Mouse (Mus musculus) midbrain, postnatal 0 days (tissue): Measurements from ENCODE around the gene Ppm1h. TPM values are rescaled to one million over a fixed set of nuclear protein-coding genes. Genes with fewer than 3 reads are reported as not detected.

Source experiments
- ATAC-seq: fragments of 200-750 bp; cut with Nextera tagmentation; 2 replicates; pipeline ENCODE4 v1.8.0; 2017; ENCODE audit warnings: moderate number of reproducible peaks, mild to moderate bottlenecking, moderate TSS enrichment, moderate library complexity; ENCODE audit not compliant: low FRiP score
- DNase-seq: peaks from one replicate; pipeline ENCODE4 v3.0.0-alpha.2; 2015; ENCODE audit warnings: low spot score
- H3K27ac ChIP-seq: fragments of 300-500 bp; sonication (generic); 2 replicates; pipeline ENCODE4 v1.5.1; 2014; ENCODE audit warnings: low read depth, mild to moderate bottlenecking, low read length, mixed read lengths
- H3K27me3 ChIP-seq: fragments of 300-500 bp; sonication (generic); 2 replicates; pipeline ENCODE4 v1.6.1; 2014; ENCODE audit warnings: low read length, control low read depth, mixed read lengths; ENCODE audit not compliant: insufficient read depth
- H3K36me3 ChIP-seq: fragments of 300-500 bp; sonication (generic); 2 replicates; pipeline ENCODE4 v1.6.1; 2014; ENCODE audit warnings: low read length, control low read depth, mixed read lengths; ENCODE audit not compliant: insufficient read depth
- H3K4me1 ChIP-seq: fragments of 300-500 bp; sonication (generic); 2 replicates; pipeline ENCODE4 v1.6.1; 2014; ENCODE audit warnings: mild to moderate bottlenecking, control low read depth, antibody characterized with exemption, low read length, mixed read lengths; ENCODE audit not compliant: insufficient read depth
- H3K4me2 ChIP-seq: fragments of 300-500 bp; sonication (generic); 2 replicates; pipeline ENCODE4 v1.6.1; 2014; ENCODE audit warnings: low read depth, mild to moderate bottlenecking, low read length, mixed read lengths; ENCODE audit not compliant: poor library complexity, severe bottlenecking
- H3K4me3 ChIP-seq: fragments of 300-500 bp; sonication (generic); 2 replicates; pipeline ENCODE4 v1.5.1; 2014; ENCODE audit warnings: low read depth, mild to moderate bottlenecking, low read length, moderate library complexity
- H3K9ac ChIP-seq: fragments of 300-500 bp; sonication (generic); replicated peaks from 2 replicates; pipeline ENCODE4 v1.6.1; 2014; ENCODE audit warnings: mild to moderate bottlenecking, low read length, moderate library complexity, mixed read lengths; ENCODE audit not compliant: poor library complexity, severe bottlenecking
- H3K9me3 ChIP-seq: fragments of 300-500 bp; sonication (generic); 2 replicates; pipeline ENCODE4 v1.6.1; 2016; ENCODE audit warnings: low read length, control low read depth
- CTCF ChIP-seq: IDR thresholded peaks from 2 replicates; pipeline ENCODE4 v1.5.1; 2016; ENCODE audit warnings: antibody characterized with exemption, mild to moderate bottlenecking
- WGBS: fragments of 180-500 bp; shearing (Covaris S2); extraction: QIAGEN DNeasy Blood & Tissue Kit; methylation state at CpG from one replicate; pipeline ENCODE4 v1.1.7; 2014; 5-methylcytosine and 5-hydroxymethylcytosine counted together
- polyA plus RNA-seq: library from polyadenylated mRNA; unstranded; fragments of >200 nt; fragmentation: Nextera tagmentation; extraction: Ambion mirVana; gene quantifications from 2 replicates; pipeline ENCODE4 v1.2.1, GENCODE M21; 2015
- total RNA-seq: library from RNA; depleted of rRNA; stranded (reverse); fragments of >200 nt; gene quantifications from 2 replicates; pipeline ENCODE4 v1.2.3, GENCODE M21; 2014

The Ppm1h gene
- total and polyA plus RNA-seq, 2 experiments from 2014 or later: 28.0 to 42.8 TPM

DNA sequence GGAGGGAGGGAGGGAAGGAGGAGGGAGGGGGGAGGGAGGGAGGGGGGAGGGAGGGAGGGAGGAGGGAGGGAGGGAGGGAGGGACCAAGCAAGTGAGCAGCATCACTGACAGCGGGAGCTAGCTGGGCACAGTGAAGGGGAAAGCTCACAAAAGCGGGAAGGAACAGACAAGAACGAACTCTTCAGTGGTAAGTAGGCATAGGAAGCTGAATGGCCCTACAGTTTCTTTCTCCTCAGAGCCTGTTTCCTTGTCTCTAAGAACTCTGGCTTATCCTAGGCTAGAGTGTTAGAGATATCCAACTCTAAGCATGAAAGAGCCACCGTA, 2.5 kb downstream of the Ppm1h start:
- Histone ChIP-seq H3K36me3 (no peaks in the 10 kb centered on the region), H3K27ac (no peak overlapping the region), H3K4me1 (no peaks in the 10 kb centered on the region), H3K4me2 (peak overlapping the region; percentile 93), H3K9me3 (no peaks in the 10 kb centered on the region), H3K4me3 (no peak overlapping the region), H3K27me3 (no peaks in the 10 kb centered on the region), H3K9ac (no peak overlapping the region)
- 24% methylated on average over 4 of the region's 4 CpGs for WGBS
- ATAC-seq: no peak
- no peak for TF ChIP-seq CTCF
- peak; percentile 22 for DNase-seq

DNA sequence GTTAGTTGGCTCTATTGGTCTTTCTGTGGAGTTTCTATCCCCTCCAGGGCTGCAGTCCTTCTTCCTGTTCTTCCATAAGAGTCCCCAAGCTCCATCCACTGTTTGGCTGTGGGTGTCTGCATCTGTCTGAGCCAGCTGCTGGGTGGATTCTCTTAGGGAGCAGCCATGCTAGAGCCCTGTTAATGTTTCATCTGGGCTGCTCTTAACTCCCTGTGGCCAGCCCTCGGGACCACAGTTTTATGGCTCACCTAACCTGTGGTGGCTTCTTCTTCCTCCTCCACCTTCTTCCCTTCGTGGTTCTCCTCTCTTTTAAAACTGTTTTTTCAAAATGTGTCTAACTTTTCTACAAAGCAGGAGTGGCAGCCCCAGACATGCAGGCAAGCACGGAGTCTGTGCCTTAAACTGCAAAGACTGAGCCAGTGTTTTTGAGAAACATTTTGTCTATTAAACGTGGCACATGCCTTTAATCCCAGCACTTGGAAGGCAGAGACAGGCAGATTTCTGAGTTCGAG, 5.3 kb downstream of the Ppm1h start:
- Histone ChIP-seq H3K4me3 (no peak overlapping the region), H3K4me1 (no peaks in the 10 kb centered on the region), H3K27ac (no peak overlapping the region), H3K9me3 (no peaks in the 10 kb centered on the region), H3K9ac (no peak overlapping the region), H3K4me2 (no peak overlapping the region), H3K27me3 (no peaks in the 10 kb centered on the region), H3K36me3 (no peaks in the 10 kb centered on the region)
- 88% methylated on average over 5 of the region's 5 CpGs for whole genome bisulfite sequencing
- DNase-seq: no peak
- ATAC-seq: no peak
- no peak for TF ChIP-seq CTCF

DNA sequence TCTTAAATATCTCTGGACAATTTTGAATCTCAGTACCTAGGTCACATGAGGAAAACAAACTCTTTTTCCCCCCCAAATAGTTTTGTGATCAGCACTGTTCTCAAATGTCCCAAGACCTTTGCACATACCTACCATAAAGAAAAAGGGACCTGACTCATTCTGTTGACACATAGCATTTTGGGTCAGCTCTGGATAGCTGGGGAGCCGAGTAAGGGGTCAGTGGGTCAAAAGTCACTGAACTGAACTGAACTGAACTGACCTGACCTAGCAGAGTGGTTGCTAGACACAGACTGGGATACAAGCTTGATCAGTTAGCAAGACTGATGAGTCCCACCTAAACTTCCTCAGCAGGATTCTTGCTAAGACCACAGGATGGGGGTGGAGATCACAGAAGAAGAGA, 6.7 kb downstream of the Ppm1h start:
- WGBS: 79% methylated on average over 1 of the region's 1 CpGs
- H3K4me1 ChIP-seq: no peaks in the 10 kb centered on the region
- H3K9ac ChIP-seq: no peak overlapping the region
- H3K4me2 ChIP-seq: no peak overlapping the region
- H3K36me3 ChIP-seq: no peaks in the 10 kb centered on the region
- DNase-seq (no peak), ATAC-seq (no peak)
- H3K27ac ChIP-seq: no peak overlapping the region
- H3K27me3 ChIP-seq: no peaks in the 10 kb centered on the region
- H3K9me3 ChIP-seq: no peaks in the 10 kb centered on the region
- TF ChIP-seq CTCF: no peak
- no peak overlapping the region for H3K4me3 ChIP-seq

DNA sequence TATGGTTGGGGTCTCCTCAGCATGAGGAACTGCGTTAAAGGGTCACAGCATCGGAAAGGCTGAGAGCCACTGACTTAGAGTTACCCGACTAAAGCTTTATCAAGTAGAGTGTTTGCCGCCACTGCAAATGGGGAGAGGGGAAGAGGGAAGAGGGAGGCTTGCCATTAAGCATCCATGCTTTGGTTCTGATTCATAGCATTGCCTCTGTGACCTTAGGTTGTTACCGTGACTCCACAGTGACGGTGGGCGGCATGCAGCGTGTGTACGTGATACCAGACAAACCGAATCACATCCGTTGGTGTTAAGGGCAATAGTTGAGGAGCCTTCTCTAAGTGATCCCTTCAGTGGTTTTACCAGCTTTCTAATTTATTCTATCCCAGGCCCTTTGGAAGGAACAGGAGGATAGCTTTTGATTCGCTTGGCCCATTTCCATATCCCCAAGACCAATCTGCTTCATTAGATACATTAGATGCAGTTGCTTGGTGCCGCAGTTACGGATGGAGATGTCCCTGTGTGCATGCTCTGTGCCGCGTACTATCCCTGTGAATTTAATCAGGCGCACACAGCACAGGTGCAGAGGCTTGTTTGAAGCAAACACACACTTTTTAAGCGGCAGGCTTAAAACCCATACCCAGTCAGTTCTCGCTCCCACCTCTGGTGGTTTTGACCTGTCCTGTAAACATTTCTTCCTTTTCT, 7.4 kb downstream of the Ppm1h start:
- Histone ChIP-seq H3K9ac (no peak overlapping the region), H3K27ac (no peak overlapping the region), H3K4me1 (no peaks in the 10 kb centered on the region), H3K36me3 (no peaks in the 10 kb centered on the region), H3K27me3 (no peaks in the 10 kb centered on the region), H3K4me2 (no peak overlapping the region), H3K9me3 (no peaks in the 10 kb centered on the region), H3K4me3 (no peak overlapping the region)
- DNase-seq: peak; percentile 62
- no peak for ATAC-seq
- TF ChIP-seq CTCF: no peak
- 85% methylated on average over 19 of the region's 19 CpGs for WGBS

DNA sequence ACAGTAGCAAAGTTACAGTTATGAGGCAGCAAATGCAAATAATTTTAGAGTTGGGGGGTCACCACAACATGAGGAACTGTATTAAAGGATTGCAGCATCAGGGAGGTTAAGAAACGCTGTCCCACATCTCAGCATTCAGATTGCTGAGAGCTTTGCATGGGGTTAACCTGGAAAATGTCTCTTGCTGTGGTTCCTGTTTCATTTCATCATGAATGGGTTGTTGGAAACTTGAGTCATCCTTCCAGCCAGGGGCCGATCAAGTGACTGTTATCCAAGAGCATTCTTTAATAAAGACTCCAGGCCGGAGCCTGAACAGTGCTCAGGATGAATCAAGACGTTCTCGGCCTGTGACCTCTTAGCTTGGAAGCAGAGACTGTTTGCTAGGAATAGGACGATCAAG, 12.1 kb downstream of the Ppm1h start:
- TF ChIP-seq CTCF: no peak
- Histone ChIP-seq H3K27ac (no peak overlapping the region), H3K4me2 (no peak overlapping the region), H3K9ac (no peak overlapping the region), H3K36me3 (no peaks in the 10 kb centered on the region), H3K9me3 (no peaks in the 10 kb centered on the region), H3K27me3 (no peaks in the 10 kb centered on the region), H3K4me1 (peaks cover 6% of the 10 kb centered on the region; the same call in 1 of the 2 replicates), H3K4me3 (no peak overlapping the region)
- no peak for DNase-seq
- ATAC-seq: no peak
- 89% methylated on average over 6 of the region's 6 CpGs for WGBS

DNA sequence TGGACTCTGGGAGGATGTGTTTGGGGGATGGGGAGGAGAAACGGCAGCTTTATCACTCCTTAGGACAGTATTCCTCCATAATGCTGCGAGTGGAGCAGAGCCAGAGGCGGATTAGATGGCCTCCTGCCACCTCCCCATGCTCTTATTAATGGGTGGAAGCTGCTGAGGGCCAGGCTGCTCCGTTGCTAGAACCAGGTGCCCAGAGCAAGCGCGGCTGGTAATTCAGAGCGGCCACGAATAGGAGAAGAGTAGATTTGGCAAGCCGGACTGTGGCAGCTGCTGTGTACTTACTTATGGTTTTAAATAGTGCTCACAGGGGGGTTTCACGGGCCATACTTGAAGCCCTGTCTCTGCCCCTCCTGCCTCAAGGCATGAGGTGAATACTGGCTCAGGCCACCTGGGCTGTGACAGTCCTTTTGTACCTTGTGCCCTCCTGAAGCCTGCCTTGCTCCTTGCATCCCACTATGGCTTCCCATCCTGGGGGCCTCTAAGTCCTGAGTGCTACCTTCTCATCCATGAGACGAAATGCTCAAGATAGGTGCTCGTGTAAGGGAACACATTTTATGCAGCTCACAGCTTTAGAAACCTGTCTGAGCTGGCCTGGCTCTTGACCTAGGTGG, 14.7 kb downstream of the Ppm1h start:
- Histone ChIP-seq H3K27me3 (no peaks in the 10 kb centered on the region), H3K36me3 (no peaks in the 10 kb centered on the region), H3K4me3 (no peak overlapping the region), H3K4me2 (no peak overlapping the region), H3K9me3 (no peaks in the 10 kb centered on the region), H3K9ac (no peak overlapping the region), H3K4me1 (peaks cover 6% of the 10 kb centered on the region; the same call in 1 of the 2 replicates), H3K27ac (no peak overlapping the region)
- peak; percentile 85 for DNase-seq
- no peak for TF ChIP-seq CTCF
- WGBS: 59% methylated on average over 12 of the region's 12 CpGs
- ATAC-seq: peak; percentile 27; the same call in 1 of the 2 replicates
